Mouse (Mus musculus) ES-E14 (cell line): ENCODE measurements around the gene Adora3.

Source experiments
- CHD2 ChIP-seq: IDR thresholded peaks from 2 replicates; pipeline ENCODE4 v1.6.1; 2014; ENCODE audit warnings: mild to moderate bottlenecking, low read depth, low read length, inconsistent platforms
- HCFC1 ChIP-seq: IDR thresholded peaks from 2 replicates; pipeline ENCODE4 v1.6.1; 2012; ENCODE audit warnings: low read length, inconsistent platforms, borderline replicate concordance; ENCODE audit not compliant: insufficient read depth
- ZC3H11A ChIP-seq: IDR thresholded peaks from 2 replicates; pipeline ENCODE4 v1.6.1; 2012; ENCODE audit warnings: low read depth, mild to moderate bottlenecking, inconsistent platforms, low read length, borderline replicate concordance
- ZNF384 ChIP-seq: IDR thresholded peaks from 2 replicates; pipeline ENCODE4 v1.6.1; 2012; ENCODE audit warnings: low read depth, low read length, inconsistent platforms

DNA sequence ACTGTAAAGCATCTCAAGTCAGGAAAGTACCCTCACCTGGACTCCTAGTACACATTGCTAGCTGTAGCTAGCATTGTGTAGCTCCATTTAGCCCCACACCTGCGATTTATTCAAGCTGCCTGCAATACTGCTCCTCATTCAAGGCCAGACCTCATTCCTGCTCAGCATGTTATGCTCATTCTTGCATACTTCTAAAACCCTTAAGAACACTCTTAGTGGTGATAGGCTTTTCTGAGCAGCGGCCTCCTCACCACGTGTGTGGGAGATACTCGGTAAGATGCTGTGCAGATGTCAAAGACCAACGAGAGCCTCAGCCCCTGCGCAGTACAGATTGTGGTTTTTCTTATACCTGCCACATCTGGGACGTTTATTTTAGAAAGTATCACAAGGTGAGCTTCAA lies 59.2 kb downstream of the Adora3 start:
- no peak for TF ChIP-seq CHD2
- TF ChIP-seq HCFC1: no peak
- no peak for TF ChIP-seq ZC3H11A
- TF ChIP-seq ZNF384: no peak
